Mouse (Mus musculus): ENCODE data around the gene Myh10. TPM values are rescaled to one million over a fixed set of nuclear protein-coding genes. Genes with fewer than 3 reads are reported as not detected.

The Myh10 gene
- polyA plus RNA-seq, 1 experiment from 2014 or later, result 34.6 TPM

DNA sequence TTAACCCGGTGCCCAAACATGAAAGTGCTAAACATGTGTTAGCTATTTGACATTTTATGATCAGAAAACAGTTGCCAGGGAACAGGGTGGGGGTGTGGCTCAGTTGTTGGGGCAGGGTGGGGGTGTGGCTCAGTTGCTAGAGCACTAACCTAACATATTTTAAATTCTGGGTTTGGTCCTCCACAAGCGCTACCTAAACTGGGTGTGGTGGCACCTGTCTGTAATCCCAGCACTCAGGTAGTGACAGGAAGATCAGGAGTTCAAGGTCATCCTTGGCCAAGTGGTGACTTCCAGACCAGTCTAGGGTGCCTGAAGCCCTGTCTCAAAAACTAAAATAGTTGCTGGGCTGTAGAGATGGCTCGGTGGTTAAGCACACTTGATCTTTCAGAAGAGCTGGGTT is 17.3 kb upstream of the Myh10 start:
- H3K4me2 ChIP-seq, result no peak overlapping the region
- no peaks in the 10 kb centered on the region for H3K9me3 ChIP-seq (replicated peaks)
- H3K4me1 ChIP-seq, result no peaks in the 10 kb centered on the region
- no peak overlapping the region for H3K9ac ChIP-seq
- no peak overlapping the region for H3K27ac ChIP-seq
- no peaks in the 10 kb centered on the region for H3K36me3 ChIP-seq
- no peak overlapping the region for H3K4me3 ChIP-seq
- WGBS (ENCODE audit: insufficient replicate concordance), result 72% methylated on average over 3 of the region's 3 CpGs
- ATAC-seq, result no peak
- peaks cover 6% of the 10 kb centered on the region; the same call in 1 of the 2 replicates for H3K27me3 ChIP-seq (replicated peaks)

DNA sequence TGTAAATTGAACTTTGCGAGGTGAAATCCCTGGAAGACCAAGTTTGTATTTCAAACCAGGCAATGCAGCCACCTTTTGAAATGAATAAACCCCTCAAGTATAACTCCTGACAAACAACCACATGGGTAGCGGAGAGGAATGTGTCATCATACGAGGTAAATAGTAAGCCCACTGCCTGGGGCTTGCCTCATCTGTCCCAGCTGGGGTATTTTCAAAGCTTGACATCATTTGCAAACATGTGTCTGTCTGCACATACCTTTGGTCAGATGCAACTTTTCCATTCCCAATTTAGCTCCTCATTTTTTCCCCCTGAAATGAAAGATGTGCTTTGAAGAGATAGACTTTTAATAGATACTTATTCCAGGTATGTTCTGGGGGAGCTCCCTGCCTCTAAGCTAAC is 16.7 kb upstream of the Myh10 start:
- Histone ChIP-seq H3K27me3 (replicated peaks) (peaks cover 6% of the 10 kb centered on the region; the same call in 1 of the 2 replicates), H3K4me1 (no peaks in the 10 kb centered on the region), H3K9me3 (replicated peaks) (no peaks in the 10 kb centered on the region), H3K9ac (no peak overlapping the region), H3K36me3 (no peaks in the 10 kb centered on the region), H3K27ac (no peak overlapping the region), H3K4me3 (no peak overlapping the region), H3K4me2 (no peak overlapping the region)
- no peak for ATAC-seq
- WGBS (ENCODE audit: insufficient replicate concordance), result 65% methylated on average over 3 of the region's 3 CpGs

- ATAC-seq, result no peak
- H3K4me1 ChIP-seq, result no peaks in the 10 kb centered on the region
- no peaks in the 10 kb centered on the region for H3K9me3 ChIP-seq (replicated peaks)
- no peak overlapping the region for H3K27ac ChIP-seq
- no peak overlapping the region for H3K4me2 ChIP-seq
- H3K9ac ChIP-seq, result no peak overlapping the region
- H3K36me3 ChIP-seq, result no peaks in the 10 kb centered on the region
- peaks cover 6% of the 10 kb centered on the region; the same call in 1 of the 2 replicates for H3K27me3 ChIP-seq (replicated peaks)
- H3K4me3 ChIP-seq, result no peak overlapping the region
- WGBS (ENCODE audit: insufficient replicate concordance), result 55% methylated on average over 3 of the region's 3 CpGs
Observed at GRCm38 (mm10) chr11:68675274-68675673, 16.1 kb upstream of the Myh10 start.

- Histone ChIP-seq H3K4me3 (no peak overlapping the region), H3K9me3 (replicated peaks) (no peaks in the 10 kb centered on the region), H3K27ac (no peak overlapping the region), H3K4me1 (peaks cover 17% of the 10 kb centered on the region), H3K9ac (no peak overlapping the region), H3K4me2 (no peak overlapping the region), H3K27me3 (replicated peaks) (peaks cover 3% of the 10 kb centered on the region; the same call in 1 of the 2 replicates), H3K36me3 (no peaks in the 10 kb centered on the region)
- 58% methylated on average over 3 of the region's 3 CpGs for WGBS (ENCODE audit: insufficient replicate concordance)
- peak; percentile 48; the same call in 1 of the 2 replicates for ATAC-seq
Observed at GRCm38 (mm10) chr11:68681254-68681839, 10.0 kb upstream of the Myh10 start.

GRCm38 (mm10) chr11:68682136-68682806 is 9.1 kb upstream of the Myh10 start:
- ATAC-seq, result peak; percentile 90
- Histone ChIP-seq H3K27me3 (replicated peaks) (no peaks in the 10 kb centered on the region; the same call in 1 of the 2 replicates), H3K9ac (no peak overlapping the region), H3K36me3 (no peaks in the 10 kb centered on the region), H3K4me3 (no peak overlapping the region), H3K4me1 (peaks cover 17% of the 10 kb centered on the region), H3K9me3 (replicated peaks) (no peaks in the 10 kb centered on the region), H3K27ac (no peak overlapping the region), H3K4me2 (peak overlapping the region; percentile 3; the same call in 1 of the 2 replicates)
- WGBS (ENCODE audit: insufficient replicate concordance), result 64% methylated on average over 8 of the region's 8 CpGs

GRCm38 (mm10) chr11:68686001-68686400 is 5.4 kb upstream of the Myh10 start:
- ATAC-seq, result no peak
- Histone ChIP-seq H3K9ac (no peak overlapping the region), H3K4me3 (no peak overlapping the region), H3K9me3 (replicated peaks) (no peaks in the 10 kb centered on the region), H3K36me3 (no peaks in the 10 kb centered on the region), H3K4me2 (no peak overlapping the region), H3K4me1 (peaks cover 27% of the 10 kb centered on the region), H3K27me3 (replicated peaks) (peaks cover under 1% of the 10 kb centered on the region; the same call in 1 of the 2 replicates), H3K27ac (no peak overlapping the region)
- WGBS (ENCODE audit: insufficient replicate concordance), result 68% methylated on average over 5 of the region's 5 CpGs

DNA sequence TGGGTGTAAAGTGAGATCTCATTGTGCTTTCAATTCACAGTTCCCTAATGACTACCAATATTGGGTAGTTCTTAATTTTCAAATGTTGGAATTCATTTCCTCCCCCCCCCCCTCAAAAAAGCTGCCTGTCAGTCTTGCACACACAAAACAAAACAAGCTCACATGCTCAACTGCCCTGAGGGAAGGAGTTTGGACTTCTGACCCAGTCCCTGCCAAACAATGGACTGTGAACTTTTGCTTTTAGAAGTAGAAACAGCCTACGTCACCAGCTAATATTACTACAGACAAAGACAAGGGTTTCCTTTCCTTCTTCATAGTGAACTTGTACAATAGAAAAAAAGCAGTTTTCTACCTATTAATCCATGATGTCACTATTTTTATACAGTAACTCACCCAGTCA is 2.1 kb upstream of the Myh10 start:
- 67% methylated on average over 1 of the region's 1 CpGs for WGBS (ENCODE audit: insufficient replicate concordance)
- Histone ChIP-seq H3K4me2 (no peak overlapping the region), H3K9ac (no peak overlapping the region), H3K27ac (no peak overlapping the region), H3K36me3 (no peaks in the 10 kb centered on the region), H3K27me3 (replicated peaks) (peaks cover 10% of the 10 kb centered on the region; the same call in 1 of the 2 replicates), H3K9me3 (replicated peaks) (no peaks in the 10 kb centered on the region), H3K4me3 (no peak overlapping the region), H3K4me1 (peaks cover 37% of the 10 kb centered on the region)
- ATAC-seq, result no peak

DNA sequence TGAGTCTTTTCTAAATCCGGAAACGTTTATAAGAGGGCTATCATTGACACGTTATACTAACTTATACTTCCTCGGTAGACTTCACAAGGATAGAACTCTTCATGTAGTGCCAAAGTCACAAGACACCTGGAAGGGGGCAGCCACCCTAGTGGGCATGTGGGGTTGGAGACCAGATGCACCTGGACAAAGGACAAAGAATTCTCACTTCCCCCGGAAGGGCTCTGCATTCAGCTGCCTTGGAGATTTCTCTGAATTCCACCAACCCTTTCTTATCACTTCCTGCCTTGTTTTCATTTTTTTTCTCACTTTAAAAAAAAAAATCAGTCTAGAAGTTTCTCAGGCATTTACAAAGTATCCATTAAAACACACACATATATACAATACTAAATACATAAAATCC is 894 bp upstream of the Myh10 start:
- 53% methylated on average over 5 of the region's 5 CpGs for WGBS (ENCODE audit: insufficient replicate concordance)
- no peak overlapping the region for H3K4me3 ChIP-seq
- no peak overlapping the region for H3K9ac ChIP-seq
- H3K4me1 ChIP-seq, result peaks cover 46% of the 10 kb centered on the region
- H3K27me3 ChIP-seq (replicated peaks), result peaks cover 10% of the 10 kb centered on the region; the same call in 1 of the 2 replicates
- H3K9me3 ChIP-seq (replicated peaks), result no peaks in the 10 kb centered on the region
- no peak overlapping the region for H3K27ac ChIP-seq
- no peak for ATAC-seq
- no peaks in the 10 kb centered on the region for H3K36me3 ChIP-seq
- H3K4me2 ChIP-seq, result 0 out of 2 replicates have a peak overlapping the region, but pooled peaks have one; percentile 18

DNA sequence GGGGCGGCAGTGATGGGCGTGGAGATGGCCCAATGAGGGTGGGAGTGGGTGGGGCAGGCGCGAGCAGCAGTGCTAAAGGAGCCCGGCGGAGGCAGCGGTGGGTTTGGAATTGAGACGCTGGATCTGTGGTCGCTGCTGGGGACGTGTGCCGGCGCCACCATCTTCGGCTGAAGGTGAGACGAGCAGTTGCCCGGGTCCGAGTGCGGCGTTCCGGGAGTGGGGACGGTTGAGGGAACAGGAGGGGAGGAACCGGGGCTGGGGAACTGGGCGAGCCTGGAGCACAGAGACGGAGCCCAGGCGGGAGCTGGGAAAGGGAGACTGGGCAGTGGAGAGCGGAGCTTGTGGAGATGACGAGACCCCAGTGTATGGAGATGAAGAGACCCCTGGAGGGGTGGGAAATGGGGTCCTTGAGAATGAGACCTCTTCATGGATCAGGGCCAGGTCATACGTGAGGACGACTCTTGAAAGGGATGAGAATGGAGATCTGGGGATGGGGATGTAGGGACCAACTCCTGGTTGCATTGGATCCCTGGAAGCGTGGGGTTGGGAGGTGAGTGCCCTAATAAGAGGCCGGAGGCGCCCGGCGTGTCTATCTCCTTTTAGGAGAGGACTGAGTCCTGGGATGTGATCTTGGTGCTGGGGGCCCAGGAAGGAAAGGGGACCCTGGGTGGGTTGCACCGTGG is 792 bp downstream of the Myh10 start:
- Histone ChIP-seq H3K36me3 (no peaks in the 10 kb centered on the region), H3K4me1 (peaks cover 54% of the 10 kb centered on the region), H3K9ac (peak overlapping the region; percentile 79), H3K4me2 (peak overlapping the region; percentile 98), H3K27me3 (replicated peaks) (0 out of 2 replicates have a peak, but pooled peaks cover 10% of the 10 kb centered on the region), H3K9me3 (replicated peaks) (no peaks in the 10 kb centered on the region), H3K27ac (peak overlapping the region; percentile 94), H3K4me3 (peak overlapping the region; percentile 76)
- ATAC-seq, result no peak; the same call in 1 of the 2 replicates
- WGBS (ENCODE audit: insufficient replicate concordance), result under 1% methylated on average over 34 of the region's 34 CpGs

DNA sequence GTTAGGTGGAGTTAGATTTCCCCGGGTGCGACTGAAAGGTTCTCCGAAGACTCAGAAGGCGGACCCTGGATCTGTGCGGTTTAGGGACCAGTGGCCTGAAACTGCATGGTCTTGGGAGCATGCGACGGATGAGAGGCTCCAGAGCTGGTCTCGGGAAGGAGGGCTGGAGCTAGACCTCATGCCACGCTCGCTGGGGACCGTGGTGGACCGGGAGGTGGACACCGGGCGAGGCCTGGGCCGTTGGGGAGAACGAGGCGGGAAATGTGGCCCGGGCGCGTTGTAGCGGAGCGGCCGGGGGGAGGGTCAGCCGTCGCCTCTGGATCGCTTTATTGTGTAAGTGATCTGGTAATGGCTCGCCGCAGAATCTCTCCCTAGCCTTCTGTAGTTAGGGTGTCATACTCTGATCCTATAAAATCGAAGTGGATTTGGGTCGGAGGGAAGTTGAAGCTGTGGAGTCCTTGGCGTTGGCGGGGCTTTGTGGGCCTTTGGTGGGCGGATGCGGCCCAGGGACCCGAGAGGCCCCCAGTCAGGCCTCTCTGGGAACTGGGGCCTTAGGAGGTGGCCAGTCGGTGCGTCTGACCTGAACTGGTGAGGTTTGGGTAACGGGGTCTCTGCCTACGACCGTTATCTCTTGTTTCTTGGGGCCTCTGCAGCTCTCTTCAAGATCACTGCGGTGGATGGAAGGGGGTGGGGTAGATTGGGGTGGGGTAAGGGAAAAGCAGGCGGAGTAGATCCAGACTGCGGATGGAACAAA is 1.5 kb downstream of the Myh10 start:
- H3K27ac ChIP-seq, result peak overlapping the region; percentile 94
- 0 out of 2 replicates have a peak, but pooled peaks cover 10% of the 10 kb centered on the region for H3K27me3 ChIP-seq (replicated peaks)
- peak overlapping the region; percentile 98 for H3K4me2 ChIP-seq
- no peaks in the 10 kb centered on the region for H3K9me3 ChIP-seq (replicated peaks)
- H3K36me3 ChIP-seq, result 0 out of 2 replicates have a peak, but pooled peaks cover 1% of the 10 kb centered on the region
- whole genome bisulfite sequencing (ENCODE audit: insufficient replicate concordance), result 2% methylated on average over 43 of the region's 43 CpGs
- peak overlapping the region; percentile 79 for H3K9ac ChIP-seq
- H3K4me3 ChIP-seq, result peak overlapping the region; percentile 76
- peaks cover 54% of the 10 kb centered on the region for H3K4me1 ChIP-seq
- peak; percentile 19; the same call in 1 of the 2 replicates for ATAC-seq

DNA sequence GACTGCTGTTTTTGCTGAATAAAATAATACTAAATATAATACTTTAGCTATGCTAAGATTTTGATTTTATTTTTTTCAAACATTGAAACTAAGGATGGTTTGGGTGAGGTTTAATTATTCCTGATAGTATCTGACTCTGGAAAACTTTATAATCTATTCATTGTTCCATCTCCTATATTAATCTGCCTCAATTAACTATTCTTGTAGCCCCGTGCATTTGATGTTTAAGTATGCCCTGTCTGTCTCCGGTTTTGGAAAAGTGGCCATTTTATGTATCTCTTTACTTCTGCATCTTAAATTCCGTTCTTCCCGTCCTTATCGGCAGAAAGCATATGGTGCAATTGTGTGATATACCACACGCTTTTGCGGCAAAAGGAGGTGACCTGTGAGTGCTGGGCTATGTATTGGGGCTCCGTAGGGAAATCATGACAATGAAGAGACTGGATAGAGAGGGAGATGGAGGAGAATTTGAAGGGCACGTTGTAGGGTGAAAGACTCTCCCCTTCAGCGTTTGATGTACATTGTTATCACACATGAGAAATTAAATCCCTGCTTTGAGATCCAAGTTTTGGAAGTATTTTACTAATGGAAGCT is 2.2 kb downstream of the Myh10 start:
- Histone ChIP-seq H3K36me3 (peaks cover 8% of the 10 kb centered on the region; the same call in 1 of the 2 replicates), H3K4me1 (peaks cover 54% of the 10 kb centered on the region), H3K9ac (peak overlapping the region; percentile 79), H3K27ac (peak overlapping the region; percentile 94; the same call in 1 of the 2 replicates), H3K27me3 (replicated peaks) (0 out of 2 replicates have a peak, but pooled peaks cover 10% of the 10 kb centered on the region), H3K4me2 (peak overlapping the region; percentile 98), H3K9me3 (replicated peaks) (no peaks in the 10 kb centered on the region), H3K4me3 (peak overlapping the region; percentile 76)
- WGBS (ENCODE audit: insufficient replicate concordance), result 20% methylated on average over 10 of the region's 10 CpGs
- no peak for ATAC-seq

All from liver, embryonic 12.5 days (tissue).